Mouse (Mus musculus): ENCODE results near the gene Pogz.
"Not testable (repeated sequence)": the region's sequence is repeated elsewhere in the genome, so short reads cannot be mapped to it uniquely, and the experiment has no call there.

Pogz gene

GRCm38 (mm10) chr3:94917816-94918361 is 80.5 kb downstream of the Pogz start:
- DNase-seq: peak; percentile 54 to 74

- no peak for DNase-seq
Measured at GRCm38 (mm10) chr3:94918845-94919244, 81.5 kb downstream of the Pogz start.

GRCm38 (mm10) chr3:94921104-94921503 is 83.7 kb downstream of the Pogz start:
- no peak for DNase-seq

GRCm38 (mm10) chr3:94922333-94922732 is 85.0 kb downstream of the Pogz start:
- DNase-seq: no peak

- DNase-seq: no peak
Measured at GRCm38 (mm10) chr3:94924688-94925087, 87.3 kb downstream of the Pogz start.

GRCm38 (mm10) chr3:94926301-94926736 is 89.0 kb downstream of the Pogz start:
- DNase-seq: not testable (repeated sequence)

- DNase-seq: not testable (repeated sequence)
Measured at GRCm38 (mm10) chr3:94928979-94929378, 91.6 kb downstream of the Pogz start.

GRCm38 (mm10) chr3:94930386-94931266 is 93.3 kb downstream of the Pogz start:
- DNase-seq: peak; percentile 46 to 77

GRCm38 (mm10) chr3:94931427-94932082 is 94.2 kb downstream of the Pogz start:
- not testable (repeated sequence) for DNase-seq
